Mouse (Mus musculus) heart, embryonic 14.5 days (tissue): Measurements from ENCODE around the gene Oxct2a. TPM values are rescaled to one million over a fixed set of nuclear protein-coding genes. Genes with fewer than 3 reads are reported as not detected.
"Not testable (repeated sequence)": the region's sequence is repeated elsewhere in the genome, so short reads cannot be mapped to it uniquely, and the experiment has no call there.

Experiments used
- ATAC-seq: fragments of 200-750 bp; cut with Nextera tagmentation; 2 replicates; pipeline ENCODE4 v1.8.0; 2017; ENCODE audit warnings: low read depth, moderate TSS enrichment; ENCODE audit not compliant: insufficient number of reproducible peaks, insufficient read depth, low FRiP score
- H3K27ac ChIP-seq, 2 experiments: fragments of 200-500 bp in 1 of 2; fragments of 300-500 bp in 1 of 2; sonication (generic) in 1 of 2; replicated peaks in 1 of 2; 2 replicates each; pipeline ENCODE4 v1.5.1; 2012 to 2014; ENCODE audit warnings: low read depth in 2 of 2, low read length in 2 of 2, control low read depth in 1 of 2, mild to moderate bottlenecking in 1 of 2, mixed read lengths in 1 of 2; ENCODE audit not compliant: control insufficient read depth in 1 of 2, insufficient read depth in 1 of 2
- H3K27me3 ChIP-seq: fragments of 300-500 bp; sonication (generic); 2 replicates; pipeline ENCODE4 v1.6.1; 2014; ENCODE audit warnings: mild to moderate bottlenecking, low read length, control low read depth; ENCODE audit not compliant: control insufficient read depth, insufficient read depth
- H3K36me3 ChIP-seq: fragments of 300-500 bp; sonication (generic); 2 replicates; pipeline ENCODE4 v1.6.1; 2014; ENCODE audit warnings: mild to moderate bottlenecking, control low read depth, low read length, mixed read lengths; ENCODE audit not compliant: control insufficient read depth, insufficient read depth
- H3K4me1 ChIP-seq, 2 experiments: fragments of 200-500 bp in 1 of 2; fragments of 300-500 bp in 1 of 2; sonication (generic) in 1 of 2; 2 replicates each; pipeline ENCODE4 v1.6.1; 2012 to 2014; ENCODE audit warnings: low read length in 2 of 2, control low read depth in 1 of 2, mixed read lengths in 1 of 2; ENCODE audit not compliant: control insufficient read depth in 2 of 2, insufficient read depth in 2 of 2
- H3K4me2 ChIP-seq: fragments of 300-500 bp; sonication (generic); 2 replicates; pipeline ENCODE4 v1.6.1; 2014; ENCODE audit warnings: mild to moderate bottlenecking, low read length
- H3K4me3 ChIP-seq, 2 experiments: fragments of 200-500 bp in 1 of 2; fragments of 300-500 bp in 1 of 2; sonication (generic) in 1 of 2; 2 replicates each; pipeline ENCODE4 v1.5.1; 2012 to 2014; ENCODE audit warnings: low read length in 2 of 2, mild to moderate bottlenecking in 2 of 2, control low read depth in 1 of 2, low read depth in 1 of 2, moderate library complexity in 1 of 2; ENCODE audit not compliant: control insufficient read depth in 1 of 2, insufficient read depth in 1 of 2
- H3K9ac ChIP-seq: fragments of 300-500 bp; sonication (generic); 2 replicates; pipeline ENCODE4 v1.6.1; 2014; ENCODE audit warnings: mild to moderate bottlenecking, low read length
- H3K9me3 ChIP-seq: fragments of 300-500 bp; sonication (generic); 2 replicates; pipeline ENCODE4 v1.6.1; 2016; ENCODE audit warnings: low read length, control low read depth; ENCODE audit not compliant: control insufficient read depth
- WGBS: fragments of 180-500 bp; shearing (Covaris S2); extraction: QIAGEN DNeasy Blood & Tissue Kit; methylation state at CpG from one replicate; pipeline ENCODE4 v1.1.7; 2014; 5-methylcytosine and 5-hydroxymethylcytosine counted together
- polyA plus RNA-seq: library from polyadenylated mRNA; unstranded; fragments of >200 nt; fragmentation: Nextera tagmentation; extraction: Ambion mirVana; gene quantifications from 2 replicates; pipeline ENCODE4 v1.2.1, GENCODE M21; 2014

Gene Oxct2a
- polyA plus RNA-seq, 1 experiment from 2014 or later, result not detected

DNA sequence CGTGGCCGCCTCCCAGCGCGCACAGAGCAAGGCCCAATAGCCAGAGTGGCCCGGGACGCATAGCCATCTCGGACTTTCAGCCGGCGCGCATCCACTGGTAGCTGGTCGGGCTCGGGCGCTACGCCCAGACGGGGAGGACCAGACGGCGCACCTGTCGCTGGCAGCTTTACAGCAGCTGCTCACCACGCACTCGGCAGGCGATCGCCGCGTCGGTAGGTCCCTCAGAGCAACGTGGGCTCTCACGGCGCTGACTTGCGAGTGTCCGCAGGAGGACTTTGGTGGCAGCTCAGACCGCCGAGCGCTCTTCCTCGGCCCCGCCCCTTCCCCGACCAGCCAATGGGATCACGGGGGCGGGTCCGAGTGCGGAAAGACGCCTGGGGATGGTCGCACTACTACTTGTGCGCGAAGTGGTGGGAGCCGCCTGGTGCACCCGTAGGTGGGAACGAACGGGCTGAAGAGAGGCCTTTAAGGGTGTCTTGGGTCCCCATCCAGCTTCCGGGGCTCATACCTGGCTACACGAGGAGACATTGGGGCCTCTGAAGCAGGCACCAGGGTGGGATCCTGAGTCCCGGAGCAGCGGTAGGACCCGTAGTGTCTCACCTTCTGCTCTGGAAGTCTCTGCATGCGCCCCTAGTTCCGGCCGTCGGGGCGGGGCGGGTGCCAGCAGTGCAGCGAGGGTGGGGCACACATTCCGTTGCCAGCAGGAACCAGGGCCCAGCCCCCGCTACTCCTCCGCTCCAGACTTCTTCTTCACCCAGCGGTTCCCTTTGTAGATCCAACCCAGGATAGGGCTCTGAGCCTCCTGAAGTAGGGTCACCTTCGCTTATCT lies 19.4 kb upstream of the Oxct2a start, which contains the start of gene Bmp8a:
Gene Bmp8a (minus strand): TSS at position 611 of the 829 bp plus-strand sequence.
- under 1% methylated on average over 65 of the region's 65 CpGs for WGBS
- Histone ChIP-seq H3K36me3 (no peaks in the 10 kb centered on the region), H3K9ac (peak within 1 kb of the TSS; percentile 56), H3K4me2 (peak within 1 kb of the TSS; percentile 93), H3K27ac (no peak within 1 kb of the TSS), H3K9me3 (no peaks in the 10 kb centered on the region), H3K27me3 (peaks cover 36% of the 10 kb centered on the region), H3K4me3 (peak within 1 kb of the TSS; percentile 48 to 56), H3K4me1 (peaks cover 2 to 4% of the 10 kb centered on the region in 2 experiments; a peak in 1 of 4 replicates)
- ATAC-seq, result peak; percentile 75

DNA sequence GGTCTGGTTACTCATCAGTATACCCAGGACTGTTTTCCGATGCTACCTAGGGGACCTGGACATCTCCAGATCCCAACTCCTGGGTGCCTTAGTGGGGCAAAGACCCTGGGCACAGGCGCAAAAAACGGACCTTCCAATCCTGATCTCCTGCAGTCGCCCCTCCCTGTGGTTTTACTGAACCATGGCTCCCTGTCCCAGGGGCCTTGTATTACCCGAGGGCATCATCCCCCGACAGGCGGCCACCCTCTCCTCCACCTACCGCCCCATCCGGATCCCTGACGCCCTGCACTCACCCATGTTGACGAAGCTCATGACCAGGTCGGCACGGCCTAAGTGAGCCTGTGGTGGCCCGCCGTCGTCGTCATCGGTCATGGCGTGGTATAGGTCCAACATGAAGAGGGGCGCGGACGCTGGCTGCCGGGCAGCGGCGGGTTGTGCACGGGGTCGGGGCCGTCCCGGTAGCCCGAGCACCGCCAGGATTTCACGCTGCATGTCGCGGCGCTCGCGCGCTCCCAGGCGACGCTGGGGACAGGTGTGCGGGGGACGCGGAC lies 18.7 kb upstream of the Oxct2a start:
- 2% methylated on average over 43 of the region's 43 CpGs for WGBS
- Histone ChIP-seq H3K27me3 (peaks cover 36% of the 10 kb centered on the region), H3K9me3 (no peaks in the 10 kb centered on the region), H3K4me1 (peaks cover 2 to 4% of the 10 kb centered on the region in 2 experiments; a peak in 1 of 4 replicates), H3K36me3 (no peaks in the 10 kb centered on the region), H3K4me2 (peak overlapping the region; percentile 93), H3K9ac (peak overlapping the region; percentile 56), H3K4me3 (peak overlapping the region; percentile 48 to 56), H3K27ac (no peak overlapping the region)
- ATAC-seq, result 0 out of 2 replicates have a peak, but pooled peaks have one; percentile 8

DNA sequence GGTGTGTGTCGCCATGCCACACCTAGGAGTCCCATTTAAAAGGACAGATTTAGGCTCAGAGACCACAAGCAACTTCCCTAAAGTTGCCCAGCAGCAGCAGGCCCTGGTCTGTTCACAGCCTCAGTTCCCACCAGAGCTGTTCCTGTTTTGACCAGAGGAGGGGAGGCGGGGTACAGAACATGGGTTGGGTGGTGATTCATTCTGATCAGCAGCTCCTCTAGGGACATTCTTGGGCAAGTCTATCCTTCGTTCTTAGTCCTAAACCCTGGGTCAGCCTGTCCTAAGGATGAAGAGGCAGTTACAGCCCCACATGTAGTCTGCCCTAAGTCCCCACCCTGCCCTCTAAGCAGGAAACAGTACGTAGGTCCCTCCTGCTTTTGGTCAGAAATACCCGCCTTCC lies 16.8 kb upstream of the Oxct2a start:
- Histone ChIP-seq H3K9me3 (no peaks in the 10 kb centered on the region), H3K9ac (no peak overlapping the region), H3K4me2 (no peak overlapping the region), H3K4me3 (no peak overlapping the region), H3K4me1 (peaks cover 2 to 4% of the 10 kb centered on the region in 2 experiments; a peak in 1 of 4 replicates), H3K27me3 (peaks cover 36% of the 10 kb centered on the region), H3K36me3 (no peaks in the 10 kb centered on the region), H3K27ac (no peak overlapping the region)
- no peak for ATAC-seq
- WGBS, result 63% methylated on average over 5 of the region's 5 CpGs

DNA sequence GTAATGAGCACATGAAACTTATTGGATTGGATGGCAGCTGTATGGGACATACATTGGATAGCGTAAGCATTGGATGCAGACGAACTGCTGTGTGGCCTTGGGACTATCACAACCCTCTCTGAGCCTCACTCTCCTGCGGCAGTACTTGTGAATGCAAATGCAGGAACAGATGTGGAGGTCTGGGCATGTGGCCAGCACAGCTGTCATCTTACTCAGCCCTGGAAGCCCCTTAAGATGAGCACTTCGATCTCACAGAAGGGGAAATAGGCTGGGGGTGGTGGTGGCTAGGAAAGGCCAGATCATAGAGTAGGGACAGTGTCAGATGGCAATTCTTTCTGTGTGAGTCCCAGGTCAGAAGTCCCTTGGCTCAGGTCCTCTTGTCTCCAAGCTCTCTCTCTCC lies 14.3 kb upstream of the Oxct2a start:
- Histone ChIP-seq H3K27me3 (peaks cover 27% of the 10 kb centered on the region), H3K4me3 (no peak overlapping the region), H3K4me2 (no peak overlapping the region), H3K4me1 (peaks cover 0 to 4% of the 10 kb centered on the region in 2 experiments; a peak in 1 of 4 replicates), H3K9me3 (peaks cover 4% of the 10 kb centered on the region; the same call in 1 of the 2 replicates), H3K27ac (no peak overlapping the region), H3K9ac (no peak overlapping the region), H3K36me3 (no peaks in the 10 kb centered on the region)
- ATAC-seq, result no peak
- WGBS, result 63% methylated on average over 4 of the region's 4 CpGs

DNA sequence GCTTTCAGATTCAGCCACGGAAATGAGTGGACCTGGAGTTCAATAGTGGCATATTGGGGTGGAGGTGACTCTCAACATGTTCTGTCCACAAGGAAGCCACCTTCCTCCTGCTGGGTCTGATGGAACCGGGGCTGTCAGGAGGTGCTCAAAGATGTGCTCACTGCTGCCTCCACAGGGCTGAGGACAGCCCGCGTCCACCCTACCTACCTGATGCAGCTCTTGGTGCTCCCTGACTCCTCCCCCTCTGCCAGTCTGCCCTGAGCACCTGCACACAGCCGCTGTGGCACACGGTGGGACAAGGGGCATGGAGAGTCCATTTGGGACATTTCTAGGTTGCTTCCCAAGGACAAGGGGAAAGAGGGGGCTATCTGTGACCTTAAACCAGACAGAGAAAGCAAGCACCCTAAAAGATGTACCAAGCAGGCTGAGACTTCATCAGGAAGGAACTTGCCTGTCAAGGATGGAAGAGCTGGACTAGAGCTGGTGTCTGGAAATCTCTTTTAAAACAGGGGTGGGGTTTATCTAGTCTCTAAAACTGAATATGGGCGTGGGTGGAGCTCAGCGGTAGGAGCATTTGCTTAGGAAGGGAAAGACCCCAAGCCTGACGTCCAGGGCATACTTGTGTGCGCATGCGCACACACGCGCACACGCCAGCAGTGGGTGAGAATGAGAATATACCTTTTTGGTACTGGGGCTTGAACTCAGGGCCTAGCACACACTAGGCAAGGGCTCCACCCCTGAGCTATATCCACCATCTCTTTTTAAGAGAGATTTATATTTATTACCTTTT lies 12.6 kb upstream of the Oxct2a start:
- Histone ChIP-seq H3K36me3 (no peaks in the 10 kb centered on the region), H3K9ac (no peak overlapping the region), H3K27ac (no peak overlapping the region), H3K27me3 (peaks cover 10% of the 10 kb centered on the region), H3K4me2 (no peak overlapping the region), H3K9me3 (peaks cover 4% of the 10 kb centered on the region; the same call in 1 of the 2 replicates), H3K4me3 (no peak overlapping the region), H3K4me1 (no peaks in the 10 kb centered on the region; a peak in 1 of 4 replicates)
- 62% methylated on average over 14 of the region's 14 CpGs for WGBS
- ATAC-seq, result no peak

DNA sequence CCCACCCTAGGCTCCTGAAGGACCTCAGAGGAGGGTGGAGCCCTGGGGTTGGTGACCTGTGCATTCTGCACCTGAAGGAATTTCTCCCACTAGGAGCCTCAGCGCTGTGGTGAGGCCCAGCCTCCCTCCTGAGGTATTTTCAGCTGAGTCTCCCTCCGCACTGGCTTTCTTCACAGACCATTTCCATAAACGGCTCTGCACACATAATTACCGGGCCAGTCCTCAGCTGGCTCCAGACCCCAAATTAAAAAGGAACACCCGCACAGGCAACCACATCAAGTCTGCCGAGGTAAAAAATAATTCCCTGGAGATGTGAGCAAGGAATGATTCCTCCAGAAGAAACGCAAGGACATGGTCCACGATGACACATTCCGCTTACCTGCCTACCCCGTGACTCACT lies 11.8 kb upstream of the Oxct2a start:
- H3K4me2 ChIP-seq, H3K4me1 ChIP-seq, H3K27ac ChIP-seq, H3K4me3 ChIP-seq, H3K9me3 ChIP-seq, H3K27me3 ChIP-seq, H3K9ac ChIP-seq, H3K36me3 ChIP-seq, ATAC-seq: not testable (repeated sequence)
- WGBS, result 73% methylated on average over 9 of the region's 10 CpGs

DNA sequence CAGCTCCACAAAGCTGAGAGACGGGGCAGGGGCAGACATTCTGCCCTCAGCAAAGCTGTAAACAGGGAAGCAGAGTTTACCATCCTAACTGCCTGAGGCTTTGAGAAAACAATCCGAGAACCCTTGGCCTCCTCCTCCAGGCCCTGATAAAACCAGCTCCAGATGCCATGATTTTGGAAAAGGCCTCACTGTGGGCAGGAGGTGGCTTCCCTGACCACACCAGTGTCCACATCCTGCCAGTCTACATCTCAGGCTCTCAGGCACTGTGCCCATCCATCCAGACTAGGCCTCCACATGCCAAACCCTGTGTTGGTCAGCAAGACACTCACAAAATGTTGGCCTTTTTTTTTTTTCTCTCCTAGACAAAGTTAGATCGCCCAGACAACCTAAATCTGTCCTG lies 10.7 kb upstream of the Oxct2a start:
- no peaks in the 10 kb centered on the region; a peak in 1 of 4 replicates for H3K4me1 ChIP-seq
- ATAC-seq, result no peak
- H3K4me2 ChIP-seq, result no peak overlapping the region
- H3K9ac ChIP-seq, result no peak overlapping the region
- WGBS, result 66% methylated on average over 3 of the region's 3 CpGs
- H3K9me3 ChIP-seq, result peaks cover 4% of the 10 kb centered on the region; the same call in 1 of the 2 replicates
- no peaks in the 10 kb centered on the region for H3K36me3 ChIP-seq
- H3K27ac ChIP-seq, result no peak overlapping the region
- H3K27me3 ChIP-seq, result no peaks in the 10 kb centered on the region
- no peak overlapping the region for H3K4me3 ChIP-seq
